Mouse (Mus musculus) cerebellum, postnatal 10 days (tissue): ENCODE measurements around the gene Nphp3.

ENCODE experiments used
- DNase-seq, 2 experiments: peaks; one replicate each; pipeline ENCODE4 v3.0.0; 2021; ENCODE audit warnings: mixed read lengths in 2 of 2

Gene Nphp3

DNA sequence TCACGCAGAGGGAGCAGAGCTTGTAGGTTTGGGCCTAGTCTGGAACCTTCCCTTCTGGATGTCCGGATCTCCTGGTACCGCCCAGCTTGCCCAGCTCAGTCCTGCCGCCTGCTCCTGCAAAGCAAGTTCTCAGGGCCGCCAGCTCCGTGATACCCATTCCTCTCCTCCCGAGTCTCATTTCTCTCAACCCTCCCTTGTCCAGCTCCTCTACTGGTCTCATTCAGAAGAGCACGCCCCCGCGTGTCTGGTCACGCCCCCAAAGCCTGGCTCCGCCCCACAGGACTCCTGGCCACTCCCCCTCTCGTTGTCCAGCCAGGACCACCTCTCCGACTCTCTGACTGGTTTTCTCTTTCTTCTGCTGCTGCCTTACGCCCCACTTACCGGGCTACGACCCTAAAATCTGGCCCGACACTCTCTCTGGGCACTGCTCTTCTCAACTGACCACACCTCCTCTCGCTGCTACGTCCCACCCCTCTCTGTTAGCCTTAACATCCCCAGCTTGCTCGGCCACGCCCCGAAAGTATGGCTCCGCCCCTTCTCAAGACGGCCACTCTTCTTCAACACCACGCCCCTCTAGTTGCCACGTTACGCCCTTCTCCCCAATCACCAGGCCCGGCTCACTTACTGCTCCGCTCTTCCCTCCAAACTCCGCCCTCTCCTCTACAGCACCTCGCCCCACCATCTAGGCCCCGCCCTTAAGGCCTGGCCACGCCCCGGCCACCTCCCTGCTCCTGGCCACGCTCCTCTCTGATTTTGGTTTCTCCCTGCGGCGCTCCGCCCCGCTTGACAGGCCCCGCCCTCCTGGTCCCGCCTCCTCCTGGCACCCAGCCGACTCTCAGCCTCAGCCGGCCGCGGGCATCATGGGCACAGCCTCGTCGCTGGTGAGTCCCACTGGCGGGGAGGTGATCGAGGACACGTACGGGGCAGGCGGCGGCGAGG lies at the start of gene Nphp3:
Nphp3 (plus strand) TSS at position 624 of the 939 bp plus-strand sequence.
- DNase-seq: peak; percentile 100

GRCm38 (mm10) chr9:103958722-103959121 lies 43.6 kb upstream of the Nphp3 start:
- no peak for DNase-seq

DNA sequence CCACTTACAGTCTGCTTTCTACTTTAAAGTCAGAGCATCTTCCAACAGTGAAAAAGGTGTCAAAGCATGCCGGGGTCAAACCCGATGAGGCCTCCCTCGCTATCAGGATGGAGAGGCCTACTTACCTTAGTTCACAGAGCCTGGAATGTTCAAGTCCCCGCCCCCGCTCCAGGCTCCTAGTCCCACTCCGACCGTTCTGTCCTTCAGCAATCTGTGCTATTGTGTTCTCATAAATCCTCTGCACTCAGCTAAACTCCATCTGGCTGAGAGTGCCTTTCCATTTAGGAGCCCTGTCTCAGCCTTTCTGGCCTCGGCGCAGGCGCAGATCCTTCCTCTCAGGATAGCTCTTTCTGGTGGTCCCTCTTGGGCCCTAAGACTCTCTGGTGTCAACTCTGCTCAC lies 42.4 kb upstream of the Nphp3 start:
- no peak for DNase-seq

- peak; percentile 79 to 81 for DNase-seq
Observed at GRCm38 (mm10) chr9:103996496-103996895, 5.8 kb upstream of the Nphp3 start.

GRCm38 (mm10) chr9:104000601-104001000 lies 1.7 kb upstream of the Nphp3 start:
- peak; percentile 7 to 10 for DNase-seq

- DNase-seq: peak; percentile 85 to 87
Observed at GRCm38 (mm10) chr9:104002913-104003330, 578 bp downstream of the Nphp3 start.

- DNase-seq: no peak
Observed at GRCm38 (mm10) chr9:104014526-104014925, 12.2 kb downstream of the Nphp3 start.

DNA sequence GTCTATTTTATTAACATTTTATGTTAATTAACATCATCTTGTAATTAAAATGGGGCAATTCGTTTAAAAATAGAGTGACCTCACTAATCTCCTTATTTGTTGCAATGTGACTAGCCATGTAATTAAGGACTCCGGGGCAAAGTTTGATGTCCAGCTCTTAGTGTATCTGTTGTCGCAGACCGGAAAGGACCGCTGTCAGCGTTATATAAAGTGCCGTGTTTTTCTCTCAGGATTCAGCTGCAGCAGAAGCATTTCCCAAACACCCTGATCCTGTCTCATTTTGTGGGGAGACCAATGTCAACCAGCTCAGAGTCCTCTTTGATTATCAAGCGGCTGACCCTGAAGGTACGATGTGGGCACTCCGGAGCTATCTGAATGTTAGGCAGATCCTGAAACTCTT lies 18.7 kb downstream of the Nphp3 start:
- no peak for DNase-seq

DNA sequence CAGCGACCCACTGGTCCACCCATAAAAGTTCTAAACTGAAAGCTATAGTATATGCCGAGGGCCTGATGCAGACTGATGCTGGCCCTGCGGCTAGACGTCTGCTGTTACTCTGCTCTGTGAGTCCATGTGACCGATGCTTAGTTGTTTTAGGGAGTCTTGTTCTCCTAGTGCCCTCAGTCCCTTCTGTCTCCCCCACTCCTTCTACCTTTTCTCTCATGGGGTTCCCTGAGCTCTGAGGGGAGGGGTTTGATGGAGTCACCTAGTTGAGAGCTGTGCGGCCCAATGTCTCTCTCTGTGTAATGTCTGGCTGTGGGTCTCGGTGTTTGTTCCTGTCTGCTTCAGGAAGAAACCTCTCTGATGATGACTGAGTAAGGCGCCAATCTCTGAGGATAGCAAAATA lies 24.8 kb downstream of the Nphp3 start:
- no peak for DNase-seq

- no peak for DNase-seq
Observed at GRCm38 (mm10) chr9:104029861-104030260, 27.5 kb downstream of the Nphp3 start.

GRCm38 (mm10) chr9:104034231-104034630 lies 31.9 kb downstream of the Nphp3 start:
- no peak for DNase-seq

DNA sequence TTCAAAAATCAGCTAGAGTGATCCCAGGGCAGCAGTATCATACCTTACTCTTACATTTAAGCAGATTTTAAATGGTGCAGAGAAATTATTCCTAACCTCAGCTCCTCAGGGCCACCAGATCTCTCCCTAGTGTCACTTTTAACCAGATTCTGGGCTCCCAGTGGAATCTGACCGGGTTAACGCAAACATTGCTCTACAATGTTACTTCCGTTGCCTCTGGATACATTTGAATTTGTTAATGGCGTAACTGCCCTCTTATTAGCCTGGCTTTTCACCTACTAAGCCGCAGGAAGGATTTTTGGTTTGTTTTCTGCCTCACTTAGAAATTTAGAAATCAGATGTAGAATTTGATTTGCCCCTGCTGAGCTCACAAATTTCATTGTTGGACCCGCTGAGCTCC lies 32.4 kb downstream of the Nphp3 start:
- no peak for DNase-seq

DNA sequence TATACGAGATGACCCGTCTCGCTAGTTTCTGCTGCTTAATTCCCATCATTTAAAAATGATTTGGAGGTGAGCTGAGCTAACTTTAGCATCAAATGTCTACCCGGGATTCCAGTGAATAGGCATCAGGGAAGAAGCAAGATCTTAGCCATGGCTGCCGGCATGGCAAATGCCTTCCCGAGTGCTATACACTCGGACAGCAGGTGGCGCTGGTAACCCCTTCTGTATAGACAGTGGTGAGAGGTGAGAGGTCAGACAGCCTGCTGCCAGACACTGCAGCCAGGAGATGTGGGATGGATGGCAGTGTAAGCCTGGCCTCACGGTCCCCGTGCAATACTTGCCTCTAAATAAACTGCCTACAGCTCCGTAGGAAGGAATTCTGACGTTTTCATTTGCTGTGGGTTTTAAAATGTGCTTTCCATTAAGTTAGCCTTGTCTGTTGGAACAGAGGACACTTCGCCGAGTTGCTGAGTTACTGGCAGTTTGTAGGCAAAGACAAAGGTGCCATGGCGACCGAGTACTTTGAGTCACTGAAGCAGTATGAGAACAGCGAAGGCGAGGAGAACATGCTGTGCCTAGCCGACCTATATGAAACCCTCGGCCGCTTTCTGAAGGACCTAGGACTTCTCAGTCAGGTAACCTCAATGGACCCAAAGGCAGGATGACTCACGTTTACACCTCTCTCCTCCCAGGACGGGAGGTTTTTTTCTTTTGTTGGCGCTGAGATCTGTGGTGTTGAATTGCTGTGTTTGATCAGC lies 33.1 kb downstream of the Nphp3 start:
- peak; percentile 86 to 88 for DNase-seq

- no peak for DNase-seq
Observed at GRCm38 (mm10) chr9:104038266-104038665, 35.9 kb downstream of the Nphp3 start.

DNA sequence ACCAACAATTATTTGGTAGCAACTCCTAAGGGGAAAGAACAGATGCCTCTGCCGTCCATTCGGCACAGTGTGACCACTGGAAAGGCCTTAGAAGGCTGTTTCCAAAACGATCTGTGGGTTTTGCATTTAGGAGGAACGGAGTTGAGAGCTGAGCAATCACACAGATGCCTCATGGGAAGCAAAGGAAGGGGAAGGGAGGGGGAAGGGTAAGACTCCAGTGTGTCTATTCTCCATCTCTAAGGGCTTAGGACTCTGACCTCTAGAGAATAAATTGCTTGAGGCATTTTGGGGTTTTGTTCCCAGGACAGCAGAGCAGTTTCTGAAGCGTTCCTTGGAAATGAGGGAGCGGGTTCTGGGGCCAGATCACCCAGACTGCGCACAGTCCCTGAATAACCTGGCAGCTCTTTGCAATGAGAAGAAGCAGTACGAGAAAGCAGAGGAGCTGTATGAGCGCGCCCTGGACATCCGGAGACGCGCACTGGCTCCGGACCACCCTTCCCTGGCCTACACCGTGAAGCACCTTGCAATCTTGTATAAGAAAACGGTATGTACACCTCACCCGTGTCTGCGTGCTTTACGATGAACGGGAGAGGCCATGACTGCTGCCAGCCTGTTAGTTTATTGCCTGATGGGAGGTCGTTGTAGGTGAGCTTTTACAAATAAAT lies 36.8 kb downstream of the Nphp3 start:
- no peak for DNase-seq

GRCm38 (mm10) chr9:104039742-104040141 lies 37.4 kb downstream of the Nphp3 start:
- no peak for DNase-seq

DNA sequence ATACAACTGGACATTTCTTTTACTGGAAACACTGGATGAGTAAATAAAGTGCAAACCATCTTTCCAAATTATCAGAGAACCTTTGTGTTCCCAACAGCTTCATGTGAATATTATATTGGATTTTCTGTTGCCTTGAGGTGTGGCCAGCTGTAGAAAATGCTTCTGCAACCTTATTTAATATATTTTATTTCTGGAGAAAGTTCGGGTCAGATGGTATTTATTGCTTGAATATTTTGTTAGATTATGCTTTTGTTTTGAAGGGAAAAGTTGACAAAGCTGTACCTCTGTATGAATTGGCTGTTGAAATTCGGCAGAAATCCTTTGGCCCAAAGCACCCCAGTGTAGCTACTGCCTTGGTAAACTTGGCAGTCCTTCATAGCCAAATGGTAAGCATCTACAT lies 38.0 kb downstream of the Nphp3 start, which contains the start of gene Gm28305:
Gm28305 (plus strand) TSS at position 301 of the 400 bp plus-strand sequence.
- no peak for DNase-seq

DNA sequence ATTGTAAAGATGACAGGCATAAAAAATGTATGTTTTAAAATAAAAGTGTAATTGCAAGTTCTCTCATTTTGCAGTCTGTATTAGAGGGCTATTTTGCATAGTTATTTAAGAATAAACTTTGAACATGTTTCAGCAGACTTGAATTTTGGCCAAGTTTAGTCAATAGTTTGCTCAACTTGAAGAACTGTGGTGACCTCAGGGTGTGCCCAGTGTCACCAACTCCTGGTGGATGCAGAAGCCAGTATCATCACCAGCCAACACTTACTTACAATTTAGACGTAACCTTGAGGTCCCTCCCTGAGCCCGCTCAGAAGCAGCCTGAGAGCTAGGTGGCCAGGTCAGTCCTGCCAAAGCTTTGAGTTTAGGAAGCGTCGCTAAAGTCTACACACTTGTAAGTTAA lies 41.3 kb downstream of the Nphp3 start:
- no peak for DNase-seq

- DNase-seq: no peak
Observed at GRCm38 (mm10) chr9:104051028-104051427, 48.7 kb downstream of the Nphp3 start.

DNA sequence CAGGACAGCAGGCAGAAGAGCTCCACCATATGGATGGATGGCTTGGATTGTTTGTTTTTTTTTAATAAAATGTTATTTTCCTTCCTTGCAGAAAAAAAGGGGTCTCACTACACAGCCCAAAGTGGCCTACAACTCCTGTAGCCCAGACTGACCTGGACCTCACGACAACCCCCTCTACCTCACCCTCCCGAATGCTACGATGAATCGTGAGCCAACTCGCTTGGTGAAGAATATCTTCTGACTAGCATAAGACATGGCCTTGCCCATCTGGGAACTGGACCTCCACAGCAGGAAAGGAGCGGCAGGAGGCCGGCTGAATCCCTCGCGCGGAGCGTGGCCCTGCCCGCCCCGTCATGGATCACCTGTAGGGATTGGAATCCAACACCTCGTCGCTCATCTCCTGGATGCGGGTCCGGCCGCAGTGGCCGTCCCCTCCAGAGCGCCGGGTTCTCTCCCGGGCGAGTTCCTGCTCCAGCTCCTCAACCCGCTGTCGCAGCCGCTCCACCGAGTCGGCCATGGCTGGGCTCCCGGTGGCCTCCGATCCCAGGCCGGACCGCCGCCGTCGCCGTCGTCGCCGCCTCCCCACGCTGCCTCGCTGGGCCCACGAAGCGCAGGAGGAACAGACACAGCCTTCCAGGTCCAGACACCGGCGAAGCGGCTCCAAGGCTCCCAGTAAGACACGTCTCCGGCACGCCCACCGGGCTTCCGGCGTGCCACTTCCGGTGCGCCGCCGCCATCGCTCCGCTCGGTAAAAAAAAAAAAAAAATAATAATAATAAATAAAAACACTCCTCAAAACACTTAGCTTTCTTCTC lies 60.3 kb downstream of the Nphp3 start, which contains the start of gene Uba5:
Uba5 (minus strand) TSS at position 705 of the 814 bp plus-strand sequence.
- DNase-seq: peak; percentile 85 to 88

DNA sequence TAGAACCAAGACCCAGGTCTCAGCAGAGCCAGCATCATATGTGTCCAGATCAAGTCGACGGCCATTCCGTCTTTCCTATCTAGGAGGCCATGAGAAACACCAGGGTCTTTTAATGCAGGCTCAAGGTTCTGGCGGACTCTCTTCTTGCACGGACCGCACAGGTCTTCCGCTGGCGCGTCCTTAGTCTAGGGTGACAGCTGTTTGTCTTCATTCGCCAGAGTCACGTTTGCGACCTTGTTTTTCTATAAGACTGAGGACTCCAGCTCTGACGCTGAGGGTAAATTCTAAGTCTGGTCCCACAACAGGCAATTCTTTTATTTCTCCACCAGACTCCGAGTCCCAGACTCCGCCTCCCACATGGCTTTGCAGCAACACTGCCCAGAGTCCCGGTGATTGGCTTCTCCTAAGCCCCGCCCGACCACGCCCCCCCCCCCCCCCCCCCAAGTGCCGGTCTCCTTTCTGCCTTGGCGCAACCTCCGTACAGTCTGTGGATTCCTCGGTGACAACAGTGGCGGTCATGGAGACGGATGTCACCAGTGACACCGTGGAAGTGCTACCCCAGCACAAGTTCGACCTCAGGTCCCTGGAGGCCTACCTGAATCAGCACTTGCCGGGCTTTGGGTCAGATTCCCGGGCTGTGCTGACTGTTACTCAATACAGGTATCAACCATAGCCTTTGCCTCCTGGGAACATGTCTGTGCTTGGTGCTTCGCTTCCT lies 61.1 kb downstream of the Nphp3 start, which contains the start of gene Acad11:
Acad11 (plus strand) TSS at position 134 of the 718 bp plus-strand sequence.
- DNase-seq: peak; percentile 90
